Mouse (Mus musculus) bone marrow, adult 2 months (tissue): ENCODE results near the gene Cnksr3.

ENCODE experiments used
- CTCF ChIP-seq: fragments of 200-500 bp; IDR thresholded peaks from 2 replicates; pipeline ENCODE4 v1.5.1; 2011; ENCODE audit warnings: low read length, control low read depth; ENCODE audit not compliant: control insufficient read depth, insufficient read depth
- POLR2A ChIP-seq: fragments of 200-500 bp; IDR thresholded peaks from 2 replicates; pipeline ENCODE4 v1.6.1; 2011; ENCODE audit warnings: low read depth, mild to moderate bottlenecking, control low read depth, low read length, borderline replicate concordance; ENCODE audit not compliant: control insufficient read depth

DNA sequence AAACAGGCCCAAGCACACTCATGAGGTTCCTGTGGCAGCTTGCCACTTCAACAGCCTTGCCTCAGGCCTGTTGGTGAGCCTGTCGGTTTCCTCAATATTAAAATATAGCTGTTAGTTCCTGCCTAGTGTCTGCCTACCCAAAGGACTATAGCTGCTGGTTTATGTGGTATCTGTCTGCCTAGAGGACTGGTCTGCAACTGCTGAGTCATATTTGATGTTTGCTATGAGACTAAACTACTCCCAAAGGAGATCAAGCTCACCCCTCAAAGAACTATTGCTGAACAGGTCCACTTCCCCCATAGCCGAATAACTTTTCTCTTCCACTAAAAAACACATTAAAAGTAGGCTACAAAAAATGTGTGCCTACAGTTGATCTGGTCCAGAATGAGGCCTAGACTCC lies 137.8 kb downstream of the Cnksr3 start:
- TF ChIP-seq POLR2A (no peak), CTCF (no peak)
